Mouse (Mus musculus): ENCODE results near the gene Pla2g3. TPM values are rescaled to one million over a fixed set of nuclear protein-coding genes. Genes with fewer than 3 reads are reported as not detected.

The Pla2g3 gene
- total and polyA plus RNA-seq, 3 experiments: not detected

GRCm38 (mm10) chr11:3541932-3542331 lies 53.8 kb downstream of the Pla2g3 start:
- Histone ChIP-seq H3K9ac (ENCODE audit: insufficient read depth, low read depth) (no peak overlapping the region), H3K4me1 (ENCODE audit: control insufficient read depth in 1 of 2, insufficient read depth in 2 of 2) (peaks cover 0 to 53% of the 10 kb centered on the region in 2 experiments; a peak in 2 of 4 replicates), H3K27ac (ENCODE audit: insufficient read depth, low read depth) (no peak overlapping the region), H3K27me3 (replicated peaks) (no peaks in the 10 kb centered on the region), H3K4me3 (replicated peaks in 1 of 3; ENCODE audit: low read depth in 2 of 3, low read length in 2 of 3, poor library complexity in 1 of 3) (no peak overlapping the region), H3K36me3 (replicated peaks in 1 of 2; ENCODE audit: control insufficient read depth in 1 of 2, insufficient read depth in 1 of 2, low read length in 1 of 2) (no peaks in the 10 kb centered on the region), H3K9me3 (replicated peaks; ENCODE audit: low read length) (peaks cover 8% of the 10 kb centered on the region), H3K4me2 (ENCODE audit: insufficient read depth, low read depth, poor library complexity, severe bottlenecking) (no peak overlapping the region), H3K79me2 (replicated peaks; ENCODE audit: control insufficient read depth, extremely low read depth, insufficient read depth, poor library complexity, severe bottlenecking) (no peaks in the 10 kb centered on the region)
- in situ Hi-C loops (cut with MboI; ENCODE audit: low pct_ligation_motif_present, low pct_unique_long_range_greater_than_20kb, low sequenced_read_pairs): loop anchor here (10.0 to 25.0 kb wide), 2 partner anchors 123 to 370 kb away; partner anchors contain the start of gene Slc35e4
- dilution Hi-C loops (cut with MboI; ENCODE audit: extremely low pct_ligation_motif_present, extremely low pct_unique_long_range_greater_than_20kb, low sequenced_read_pairs): no loop called here
- no peak for DNase-seq (ENCODE audit: extremely low read depth)
- TF ChIP-seq TBP (conservative IDR thresholded peaks at IDR 0.05; ENCODE audit: low read depth, low read length) (no peak), SMC3 (IDR thresholded peaks at IDR 0.05; ENCODE audit: low read depth, low read length) (no peak), MYC (IDR thresholded peaks at IDR 0.05; ENCODE audit: low read depth, low read length) (no peak), MEF2A (IDR thresholded peaks at IDR 0.05; ENCODE audit: borderline replicate concordance, low read depth, low read length) (no peak), MAZ (IDR thresholded peaks at IDR 0.05; ENCODE audit: low read depth, low read length) (no peak), TCF12 (IDR thresholded peaks at IDR 0.05; ENCODE audit: low read depth, low read length) (no peak), POLR2A (IDR thresholded peaks at IDR 0.05; ENCODE audit: low read depth, low read length) (no peak), HCFC1 (IDR thresholded peaks at IDR 0.05; ENCODE audit: low read depth, low read length) (no peak), ZMIZ1 (IDR thresholded peaks at IDR 0.05; ENCODE audit: low read depth, low read length) (no peak), PAX5 (IDR thresholded peaks at IDR 0.05; ENCODE audit: low read length) (no peak), SIN3A (IDR thresholded peaks at IDR 0.05; ENCODE audit: low read length) (no peak), BHLHE40 (IDR thresholded peaks at IDR 0.05; ENCODE audit: low read depth, low read length) (no peak), RCOR1 (conservative IDR thresholded peaks at IDR 0.05; ENCODE audit: low read depth, low read length) (no peak), NELFE (IDR thresholded peaks at IDR 0.05; ENCODE audit: low read depth, low read length) (no peak)

GRCm38 (mm10) chr11:3543001-3543400 lies 54.9 kb downstream of the Pla2g3 start:
- peaks cover 3 to 53% of the 10 kb centered on the region in 2 experiments; a peak in 3 of 4 replicates for H3K4me1 ChIP-seq (ENCODE audit: control insufficient read depth in 1 of 2, insufficient read depth in 2 of 2)
- TF ChIP-seq KAT2A (IDR thresholded peaks at IDR 0.05; ENCODE audit: insufficient replicate concordance, low read length): no peak
- TF ChIP-seq UBTF (IDR thresholded peaks at IDR 0.05; ENCODE audit: low read depth, low read length): no peak
- no peak for TF ChIP-seq HCFC1 (IDR thresholded peaks at IDR 0.05; ENCODE audit: low read depth, low read length)
- TF ChIP-seq POLR2A (IDR thresholded peaks at IDR 0.05; ENCODE audit: low read depth, low read length): no peak
- TF ChIP-seq SIN3A (IDR thresholded peaks at IDR 0.05; ENCODE audit: low read length): no peak
- no peak for TF ChIP-seq JUND (conservative IDR thresholded peaks at IDR 0.05; ENCODE audit: low read depth, low read length)
- TF ChIP-seq MEF2A (IDR thresholded peaks at IDR 0.05; ENCODE audit: borderline replicate concordance, low read depth, low read length): no peak
- TF ChIP-seq ELF1 (IDR thresholded peaks at IDR 0.05; ENCODE audit: low read depth, low read length): no peak
- TF ChIP-seq CHD1 (IDR thresholded peaks at IDR 0.05; ENCODE audit: low read depth, low read length): no peak
- TF ChIP-seq TBP (conservative IDR thresholded peaks at IDR 0.05; ENCODE audit: low read depth, low read length): no peak
- TF ChIP-seq MYC (IDR thresholded peaks at IDR 0.05; ENCODE audit: low read depth, low read length): no peak
- TF ChIP-seq CHD2 (IDR thresholded peaks at IDR 0.05; ENCODE audit: low read length): no peak
- H3K9ac ChIP-seq (ENCODE audit: insufficient read depth, low read depth): no peak overlapping the region
- no peaks in the 10 kb centered on the region for H3K27me3 ChIP-seq (replicated peaks)
- DNase-seq (ENCODE audit: extremely low read depth): no peak
- no peaks in the 10 kb centered on the region for H3K79me2 ChIP-seq (replicated peaks; ENCODE audit: control insufficient read depth, extremely low read depth, insufficient read depth, poor library complexity, severe bottlenecking)
- H3K4me3 ChIP-seq (replicated peaks in 1 of 3; ENCODE audit: low read depth in 2 of 3, low read length in 2 of 3, poor library complexity in 1 of 3): no peak overlapping the region
- in situ Hi-C loops (cut with MboI; ENCODE audit: low pct_ligation_motif_present, low pct_unique_long_range_greater_than_20kb, low sequenced_read_pairs) (loop anchor here (10.0 to 25.0 kb wide), 2 partner anchors 122 to 369 kb away; partner anchors contain the start of gene Slc35e4), dilution Hi-C loops (cut with MboI; ENCODE audit: extremely low pct_ligation_motif_present, extremely low pct_unique_long_range_greater_than_20kb, low sequenced_read_pairs) (no loop called here)
- H3K27ac ChIP-seq (ENCODE audit: insufficient read depth, low read depth): no peak overlapping the region
- no peaks in the 10 kb centered on the region for H3K36me3 ChIP-seq (replicated peaks in 1 of 2; ENCODE audit: control insufficient read depth in 1 of 2, insufficient read depth in 1 of 2, low read length in 1 of 2)
- H3K9me3 ChIP-seq (replicated peaks; ENCODE audit: low read length): peaks cover 8% of the 10 kb centered on the region
- no peak overlapping the region for H3K4me2 ChIP-seq (ENCODE audit: insufficient read depth, low read depth, poor library complexity, severe bottlenecking)
